Mouse (Mus musculus) hindbrain, embryonic 15.5 days (tissue): ENCODE measurements around the gene Kifc5b. TPM values are rescaled to one million over a fixed set of nuclear protein-coding genes. Genes with fewer than 3 reads are reported as not detected.
"Not testable (repeated sequence)": the region's sequence is repeated elsewhere in the genome, so short reads cannot be mapped to it uniquely, and the experiment has no call there.

Source experiments
- ATAC-seq: fragments of 200-750 bp; cut with Nextera tagmentation; 2 replicates; pipeline ENCODE4 v1.8.0; 2017; ENCODE audit warnings: low read depth, moderate number of reproducible peaks, moderate TSS enrichment; ENCODE audit not compliant: low FRiP score
- H3K27ac ChIP-seq: fragments of 300-500 bp; sonication (generic); replicated peaks from 2 replicates; pipeline ENCODE4 v1.5.1; 2015; ENCODE audit warnings: mild to moderate bottlenecking, inconsistent platforms
- H3K27me3 ChIP-seq: fragments of 300-500 bp; sonication (generic); 2 replicates; pipeline ENCODE4 v1.6.1; 2015; ENCODE audit warnings: control low read depth, inconsistent platforms
- H3K36me3 ChIP-seq: fragments of 300-500 bp; sonication (generic); 2 replicates; pipeline ENCODE4 v1.6.1; 2015; ENCODE audit warnings: control low read depth, inconsistent platforms
- H3K4me1 ChIP-seq: fragments of 300-500 bp; sonication (generic); replicated peaks from 2 replicates; pipeline ENCODE4 v1.6.1; 2015; ENCODE audit warnings: control low read depth, inconsistent platforms
- H3K4me2 ChIP-seq: fragments of 300-500 bp; sonication (generic); 2 replicates; pipeline ENCODE4 v1.6.1; 2015; ENCODE audit warnings: moderate library complexity, mild to moderate bottlenecking, inconsistent platforms
- H3K4me3 ChIP-seq: fragments of 300-500 bp; sonication (generic); 2 replicates; pipeline ENCODE4 v1.5.1; 2015; ENCODE audit warnings: mild to moderate bottlenecking, inconsistent platforms
- H3K9ac ChIP-seq: fragments of 300-500 bp; sonication (generic); 2 replicates; pipeline ENCODE4 v1.6.1; 2015; ENCODE audit warnings: inconsistent platforms
- H3K9me3 ChIP-seq: fragments of 300-500 bp; sonication (generic); 2 replicates; pipeline ENCODE4 v1.6.1; 2016; ENCODE audit warnings: control low read depth, inconsistent platforms
- WGBS: fragments of 180-500 bp; shearing (Covaris S2); methylation state at CpG from one replicate; pipeline ENCODE4 v1.1.7; 2015; 5-methylcytosine and 5-hydroxymethylcytosine counted together
- polyA plus RNA-seq: library from polyadenylated mRNA; unstranded; fragments of >200 nt; fragmentation: Nextera tagmentation; extraction: Ambion mirVana; gene quantifications from 2 replicates; pipeline ENCODE4 v1.2.1, GENCODE M21; 2015

The Kifc5b gene
- polyA plus RNA-seq, 1 experiment from 2014 or later: 3.7 TPM

DNA sequence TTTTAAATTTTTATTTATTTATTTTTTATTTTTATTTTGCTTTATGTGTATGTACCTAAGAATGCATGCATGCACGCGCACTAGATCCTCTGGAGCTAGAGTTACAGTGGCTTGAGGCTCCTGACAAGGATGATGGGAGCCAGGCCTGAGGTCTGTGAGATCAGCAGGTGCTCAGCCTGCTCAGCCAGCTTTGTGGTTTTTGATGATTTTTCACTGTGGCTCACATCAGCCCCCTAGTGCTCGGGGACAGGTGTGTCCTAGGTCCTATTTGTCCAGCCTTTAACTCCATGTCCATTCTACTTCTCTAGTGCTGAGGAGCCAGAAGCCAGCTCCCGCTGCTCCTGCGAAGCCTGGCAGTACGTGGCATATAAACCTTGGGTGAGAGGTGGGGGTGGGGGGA lies 5.5 kb downstream of the Kifc5b start:
- H3K27me3 ChIP-seq, H3K9me3 ChIP-seq, ATAC-seq: not testable (repeated sequence)

DNA sequence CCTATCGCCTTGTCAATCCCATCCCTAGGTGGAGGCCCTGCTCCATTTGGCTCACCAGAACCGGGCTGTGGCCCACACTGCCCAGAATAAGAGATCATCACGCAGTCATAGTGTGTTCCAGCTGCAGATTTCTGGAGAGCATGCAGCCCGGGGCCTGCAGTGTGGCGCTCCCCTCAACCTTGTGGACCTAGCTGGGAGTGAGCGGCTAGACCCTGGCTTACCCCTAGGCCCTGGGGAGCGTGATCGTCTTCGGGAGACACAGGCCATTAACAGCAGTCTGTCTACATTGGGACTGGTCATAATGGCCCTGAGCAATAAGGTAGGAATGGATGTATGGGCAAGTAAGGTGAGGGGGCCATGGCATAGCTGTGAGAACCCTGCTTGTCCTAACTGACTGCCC lies 8.5 kb downstream of the Kifc5b start:
- not testable (repeated sequence) for H3K9me3 ChIP-seq, H3K9ac ChIP-seq, H3K36me3 ChIP-seq, H3K27me3 ChIP-seq, ATAC-seq, H3K4me1 ChIP-seq, H3K4me3 ChIP-seq, H3K4me2 ChIP-seq, H3K27ac ChIP-seq
- WGBS: 95% methylated on average over 9 of the region's 9 CpGs

More for the DNA sequence above, 5.5 kb downstream of the Kifc5b start:
- H3K27ac ChIP-seq, H3K4me3 ChIP-seq, H3K9ac ChIP-seq, H3K4me2 ChIP-seq, H3K4me1 ChIP-seq, H3K36me3 ChIP-seq: not testable (repeated sequence)
- 96% methylated on average over 6 of the region's 6 CpGs for WGBS

DNA sequence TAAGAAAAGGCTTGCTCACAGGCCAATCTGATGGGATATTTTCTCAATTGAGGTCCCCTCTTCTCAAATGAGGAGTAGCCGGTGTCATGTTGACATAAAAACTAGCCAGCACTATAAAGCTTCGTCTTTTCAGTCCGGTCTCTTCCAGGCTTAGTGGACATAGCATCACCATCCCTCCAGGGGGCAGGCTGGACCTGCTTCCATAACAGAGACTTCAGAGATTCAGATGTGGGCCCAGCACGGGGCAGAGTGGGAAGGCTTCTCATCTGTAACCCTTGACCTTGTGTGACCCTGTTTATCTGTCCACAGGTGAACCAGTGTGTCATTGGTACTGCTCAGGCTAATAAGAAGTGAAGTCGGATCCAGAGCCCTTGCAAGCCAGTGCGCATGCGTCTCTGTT lies 14.9 kb downstream of the Kifc5b start:
- not testable (repeated sequence) for H3K27me3 ChIP-seq, H3K27ac ChIP-seq, ATAC-seq, H3K4me3 ChIP-seq, H3K4me2 ChIP-seq, H3K9ac ChIP-seq, H3K9me3 ChIP-seq
- peaks cover 15% of the 10 kb centered on the region for H3K36me3 ChIP-seq
- 66% methylated on average over 7 of the region's 7 CpGs for WGBS
- H3K4me1 ChIP-seq: peaks cover 22% of the 10 kb centered on the region

DNA sequence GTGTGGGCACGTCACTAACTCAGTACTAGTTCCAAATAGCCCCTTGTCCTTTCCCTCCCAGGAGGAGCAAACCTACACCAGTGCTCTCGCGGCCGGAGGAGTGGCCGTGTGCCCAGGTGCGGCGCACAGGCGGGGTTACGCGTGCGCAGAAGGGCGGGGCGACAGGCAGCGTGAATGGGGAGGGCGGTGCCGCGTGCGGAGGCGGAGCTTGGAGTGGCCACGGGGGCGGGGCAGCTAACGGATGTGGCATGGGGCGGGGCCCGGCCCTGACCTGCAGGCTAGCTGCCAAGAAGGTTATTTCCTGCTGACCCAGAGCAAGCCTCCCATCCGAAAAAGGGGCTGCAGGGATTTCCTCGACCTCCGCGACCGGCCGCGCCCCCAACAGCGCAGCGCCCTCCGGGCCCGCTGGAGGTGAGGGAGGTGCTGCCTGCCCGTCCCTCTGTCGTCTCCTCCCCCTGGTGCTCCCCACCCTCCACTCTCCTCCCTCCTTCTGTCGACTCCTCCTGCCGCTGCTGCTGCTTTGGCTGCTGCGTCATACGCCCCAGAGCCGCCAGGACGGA lies 16.0 kb downstream of the Kifc5b start, which contains the start of gene Phf1:
Gene Phf1 (plus strand): TSS at position 214 of the 560 bp plus-strand sequence.
- H3K36me3 ChIP-seq: peaks cover 18% of the 10 kb centered on the region
- H3K4me3 ChIP-seq: peak within 1 kb of the TSS; percentile 84
- H3K9ac ChIP-seq: peak within 1 kb of the TSS; percentile 88
- no peaks in the 10 kb centered on the region for H3K27me3 ChIP-seq
- peaks cover 31% of the 10 kb centered on the region for H3K4me1 ChIP-seq
- peak within 1 kb of the TSS; percentile 76 for H3K4me2 ChIP-seq
- whole genome bisulfite sequencing: under 1% methylated on average over 24 of the region's 43 CpGs
- H3K27ac ChIP-seq: peak within 1 kb of the TSS; percentile 90
- no peaks in the 10 kb centered on the region for H3K9me3 ChIP-seq
- ATAC-seq: peak; percentile 86

DNA sequence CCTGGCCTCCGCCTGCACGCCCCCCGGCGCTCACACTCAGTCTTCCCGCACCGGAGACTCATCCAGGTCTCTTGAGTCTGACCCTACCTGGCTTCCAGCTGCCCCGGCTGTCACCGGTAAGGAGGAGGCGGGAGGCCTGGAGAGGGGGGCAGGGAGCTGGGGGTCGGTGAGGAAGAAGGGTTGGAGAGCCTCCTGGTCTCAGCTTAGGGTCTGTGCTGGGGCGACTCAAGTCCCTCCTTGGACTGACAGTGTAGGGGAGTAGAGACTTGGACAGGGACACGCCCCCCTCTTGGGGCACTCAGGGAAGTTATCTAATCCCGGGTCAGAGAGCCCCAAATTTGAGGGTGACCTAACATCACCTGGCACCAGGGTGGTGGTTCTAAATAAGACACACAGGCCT lies 16.5 kb downstream of the Kifc5b start:
- peaks cover 18% of the 10 kb centered on the region for H3K36me3 ChIP-seq
- H3K4me3 ChIP-seq: peak overlapping the region; percentile 84
- no peaks in the 10 kb centered on the region for H3K27me3 ChIP-seq
- H3K4me1 ChIP-seq: peaks cover 36% of the 10 kb centered on the region
- H3K27ac ChIP-seq: peak overlapping the region; percentile 90
- H3K4me2 ChIP-seq: peak overlapping the region; percentile 76
- WGBS: 8% methylated on average over 11 of the region's 13 CpGs
- no peaks in the 10 kb centered on the region for H3K9me3 ChIP-seq
- peak; percentile 62 for ATAC-seq
- H3K9ac ChIP-seq: peak overlapping the region; percentile 88

DNA sequence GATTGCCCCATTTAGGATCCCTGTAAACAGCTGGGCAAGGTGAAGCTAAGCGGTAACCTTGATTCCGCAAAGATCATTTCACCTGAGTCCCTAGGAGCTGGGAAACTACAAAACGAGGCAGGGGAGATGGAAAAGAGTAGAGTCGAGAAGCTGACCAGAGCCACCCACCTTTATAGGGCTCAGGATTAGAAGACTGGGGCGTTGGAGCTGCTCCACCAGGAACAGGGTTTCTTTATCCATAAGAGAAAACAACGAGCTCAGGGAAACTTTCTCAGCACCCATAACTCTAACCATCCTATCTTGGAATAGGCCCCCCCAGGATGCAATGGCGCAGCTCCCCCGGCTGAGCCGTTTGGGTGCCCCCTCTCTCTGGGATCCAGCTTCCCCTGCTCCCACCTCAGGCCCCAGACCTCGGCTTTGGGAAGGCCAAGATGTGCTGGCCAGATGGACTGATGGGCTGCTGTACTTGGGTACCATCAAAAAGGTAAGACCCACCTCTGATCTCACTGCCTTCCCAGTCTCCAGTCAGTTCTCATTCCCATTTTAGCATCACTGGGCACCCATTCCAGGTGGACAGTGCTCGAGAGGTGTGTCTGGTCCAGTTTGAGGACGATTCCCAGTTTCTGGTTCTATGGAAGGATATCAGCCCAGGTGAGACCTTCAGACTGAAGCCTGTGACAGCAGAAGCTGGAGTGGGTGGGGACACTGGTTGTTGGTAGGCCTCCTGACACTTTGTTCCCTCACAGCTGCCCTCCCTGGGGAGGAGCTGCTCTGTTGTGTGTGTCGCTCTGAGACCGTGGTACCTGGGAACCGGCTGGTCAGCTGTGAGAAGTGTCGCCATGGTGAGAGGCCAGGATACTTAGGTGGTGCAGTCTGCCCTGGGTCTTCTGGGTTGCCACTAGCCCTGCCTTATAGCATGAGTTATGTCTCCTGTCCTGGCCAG lies 17.3 kb downstream of the Kifc5b start:
- no peak for ATAC-seq
- Histone ChIP-seq H3K9me3 (no peaks in the 10 kb centered on the region), H3K4me1 (peaks cover 42% of the 10 kb centered on the region), H3K27ac (peak overlapping the region; percentile 90; the same call in 1 of the 2 replicates), H3K9ac (peak overlapping the region; percentile 88), H3K4me3 (peak overlapping the region; percentile 84), H3K27me3 (no peaks in the 10 kb centered on the region), H3K36me3 (peaks cover 15% of the 10 kb centered on the region), H3K4me2 (peak overlapping the region; percentile 76)
- 85% methylated on average over 16 of the region's 16 CpGs for WGBS

DNA sequence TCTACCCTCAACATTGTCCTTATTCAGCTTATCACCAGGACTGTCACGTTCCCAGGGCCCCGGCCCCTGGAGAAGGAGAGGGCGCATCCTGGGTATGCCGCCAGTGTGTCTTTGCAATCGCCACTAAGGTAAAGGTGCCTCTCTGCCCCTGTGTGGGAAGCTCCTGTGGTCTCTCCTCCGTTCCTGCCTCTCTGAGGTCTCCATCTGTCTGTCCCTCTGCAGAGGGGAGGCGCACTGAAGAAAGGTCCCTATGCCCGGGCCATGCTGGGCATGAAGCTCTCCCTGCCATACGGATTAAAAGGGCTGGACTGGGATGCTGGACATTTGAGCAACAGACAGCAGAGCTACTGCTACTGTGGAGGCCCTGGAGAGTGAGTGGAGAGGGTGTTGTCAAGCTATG lies 18.1 kb downstream of the Kifc5b start:
- Histone ChIP-seq H3K4me2 (no peak overlapping the region), H3K9ac (no peak overlapping the region), H3K27ac (no peak overlapping the region), H3K36me3 (peaks cover 15% of the 10 kb centered on the region), H3K4me1 (peaks cover 45% of the 10 kb centered on the region), H3K27me3 (no peaks in the 10 kb centered on the region), H3K9me3 (no peaks in the 10 kb centered on the region), H3K4me3 (no peak overlapping the region)
- ATAC-seq: no peak
- WGBS: 89% methylated on average over 9 of the region's 9 CpGs

DNA sequence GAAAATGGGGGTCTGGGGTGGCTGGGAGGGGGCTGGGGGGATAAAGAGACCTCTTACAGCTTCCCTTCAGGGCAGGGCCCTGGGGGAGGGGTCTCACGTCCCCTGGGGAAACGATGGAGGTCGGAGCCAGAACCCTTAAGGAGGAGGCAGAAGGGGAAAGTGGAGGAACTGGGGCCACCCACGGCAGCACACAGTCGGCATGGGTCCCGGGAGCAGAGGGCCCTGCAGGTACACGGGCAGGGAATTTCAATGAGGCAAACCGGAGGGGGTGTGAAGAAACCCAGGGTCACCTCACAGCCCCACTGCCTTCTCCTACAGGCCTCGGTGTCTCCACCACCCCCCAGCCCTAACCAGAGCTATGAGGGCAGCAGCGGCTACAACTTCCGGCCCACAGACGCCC lies 19.6 kb downstream of the Kifc5b start:
- Histone ChIP-seq H3K9me3 (no peaks in the 10 kb centered on the region), H3K4me3 (no peak overlapping the region), H3K27ac (no peak overlapping the region), H3K27me3 (no peaks in the 10 kb centered on the region), H3K4me2 (no peak overlapping the region), H3K36me3 (peaks cover 15% of the 10 kb centered on the region), H3K9ac (no peak overlapping the region), H3K4me1 (peaks cover 55% of the 10 kb centered on the region)
- WGBS: 87% methylated on average over 12 of the region's 12 CpGs
- ATAC-seq: no peak

DNA sequence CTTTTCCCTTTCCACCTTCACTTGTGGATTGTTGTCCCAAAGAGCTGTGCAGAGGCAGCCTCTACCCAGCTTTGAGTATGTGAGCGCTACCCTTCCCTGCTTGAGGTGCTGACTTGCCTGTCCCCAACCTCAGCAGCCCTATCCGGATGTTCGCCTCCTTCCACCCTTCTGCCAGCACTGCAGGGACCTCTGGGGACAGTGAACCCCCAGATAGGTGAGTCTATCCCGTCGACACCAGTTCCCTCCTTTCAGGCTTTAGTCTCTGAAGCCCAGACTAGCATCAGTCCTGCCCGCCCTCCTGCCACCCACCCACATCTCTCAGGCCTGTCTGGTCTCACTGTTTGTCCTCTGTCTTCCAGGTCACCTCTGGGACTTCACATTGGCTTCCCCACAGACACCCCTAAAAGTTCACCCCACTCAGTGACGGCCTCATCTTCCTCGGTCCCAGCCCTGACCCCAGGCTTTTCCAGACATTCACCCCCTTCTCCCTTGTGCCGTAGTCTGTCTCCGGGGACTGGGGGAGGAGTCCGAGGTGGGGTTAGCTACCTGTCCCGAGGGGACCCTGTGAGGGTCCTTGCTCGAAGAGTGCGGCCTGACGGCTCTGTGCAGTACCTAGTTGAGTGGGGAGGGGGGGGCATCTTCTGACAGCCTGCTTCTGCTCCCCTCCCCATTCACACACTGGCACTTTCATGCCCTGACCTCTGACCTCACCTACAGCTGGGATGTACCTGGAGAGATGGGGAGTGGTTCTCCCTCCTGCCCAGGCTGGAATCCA lies 20.2 kb downstream of the Kifc5b start:
- H3K27me3 ChIP-seq: no peaks in the 10 kb centered on the region
- no peak overlapping the region for H3K4me2 ChIP-seq
- WGBS: 88% methylated on average over 15 of the region's 15 CpGs
- no peak overlapping the region for H3K27ac ChIP-seq
- no peak overlapping the region for H3K9ac ChIP-seq
- peaks cover 15% of the 10 kb centered on the region for H3K36me3 ChIP-seq
- no peak overlapping the region for H3K4me3 ChIP-seq
- peaks cover 60% of the 10 kb centered on the region for H3K4me1 ChIP-seq
- H3K9me3 ChIP-seq: no peaks in the 10 kb centered on the region
- no peak for ATAC-seq

DNA sequence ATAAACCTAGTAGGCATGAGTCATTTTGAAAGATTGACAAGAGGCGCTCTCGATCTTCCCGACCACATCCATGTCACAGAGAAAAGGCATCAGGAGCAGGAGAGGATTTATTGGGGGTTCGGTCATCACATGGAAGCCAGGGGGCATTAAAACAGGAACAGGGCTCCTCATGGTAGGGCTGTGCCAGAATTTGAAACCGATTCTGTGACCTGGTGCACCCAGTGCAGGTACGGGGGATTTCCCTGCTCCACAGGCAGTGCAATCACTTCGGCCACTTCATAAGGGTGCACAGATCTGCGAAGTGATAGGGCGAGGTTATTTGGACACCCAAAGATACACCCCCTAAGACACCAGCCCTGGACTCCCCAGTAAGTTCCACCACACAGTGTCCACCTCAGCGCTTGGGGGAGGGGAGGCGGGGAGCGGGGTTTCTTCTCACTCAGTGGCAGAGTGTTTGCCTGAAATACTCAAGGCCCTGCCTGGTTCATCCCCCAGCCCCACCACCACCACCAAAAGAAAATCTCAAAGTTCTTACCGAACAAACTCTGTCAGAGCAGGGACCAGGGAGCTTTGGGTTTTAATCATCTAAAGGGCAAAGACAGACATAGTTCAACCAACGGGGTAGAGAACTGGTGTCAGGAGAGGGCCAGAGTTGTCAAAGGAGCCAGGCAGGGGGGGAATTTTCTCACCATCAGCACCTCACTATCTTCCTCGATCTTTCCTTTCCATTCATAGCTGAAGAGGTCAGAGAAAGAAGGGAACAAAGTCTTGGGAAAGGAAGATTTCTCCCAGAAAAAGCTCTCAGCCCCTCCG lies 21.2 kb downstream of the Kifc5b start:
- ATAC-seq: no peak
- Histone ChIP-seq H3K36me3 (peaks cover 15% of the 10 kb centered on the region), H3K9me3 (no peaks in the 10 kb centered on the region), H3K4me1 (peaks cover 63% of the 10 kb centered on the region), H3K27ac (no peak overlapping the region), H3K27me3 (no peaks in the 10 kb centered on the region), H3K9ac (peak overlapping the region; percentile 68), H3K4me2 (peak overlapping the region; percentile 98), H3K4me3 (peak overlapping the region; percentile 70)
- WGBS: 65% methylated on average over 16 of the region's 16 CpGs

DNA sequence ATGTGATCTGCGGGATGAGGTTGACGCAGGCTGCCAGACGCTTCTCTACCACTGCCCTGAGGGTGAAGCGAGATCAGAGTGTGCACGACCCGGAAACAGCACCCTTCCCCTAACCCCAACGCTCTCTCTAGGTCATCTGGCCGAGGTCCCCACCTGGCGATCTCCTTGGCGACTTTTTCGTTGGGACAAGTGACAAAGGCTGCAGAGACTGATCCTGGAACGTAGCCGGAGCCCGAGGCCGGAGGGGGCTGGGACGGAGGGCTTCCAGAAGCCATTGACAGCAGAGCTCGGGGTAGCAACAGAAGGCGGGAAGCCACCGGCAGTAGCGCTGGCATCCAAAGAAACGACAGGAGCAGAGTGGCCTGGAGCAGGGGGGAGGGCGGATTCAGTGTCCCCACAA lies 21.8 kb downstream of the Kifc5b start:
- 0 out of 2 replicates have a peak, but pooled peaks have one; percentile 1 for ATAC-seq

More for the DNA sequence above, 21.8 kb downstream of the Kifc5b start:
- Histone ChIP-seq H3K4me3 (peak overlapping the region; percentile 70), H3K36me3 (peaks cover 15% of the 10 kb centered on the region), H3K4me1 (peaks cover 59% of the 10 kb centered on the region), H3K27me3 (no peaks in the 10 kb centered on the region), H3K9ac (peak overlapping the region; percentile 68), H3K27ac (peak overlapping the region; percentile 95), H3K9me3 (no peaks in the 10 kb centered on the region), H3K4me2 (peak overlapping the region; percentile 98)
- under 1% methylated on average over 21 of the region's 22 CpGs for WGBS
